Mouse (Mus musculus): ENCODE data around the gene Styx.

- no peak for TF ChIP-seq POLR2A (IDR thresholded peaks at IDR 0.05; ENCODE audit: borderline replicate concordance, insufficient read depth, low read length)
- TF ChIP-seq CTCF (IDR thresholded peaks at IDR 0.05; ENCODE audit: borderline replicate concordance, insufficient read depth, low read depth, low read length) = no peak
These were observed 101.3 kb downstream of the Styx start for GRCm38 (mm10) chr14:45452148-45452547.

All from cerebellum, adult 2 months (tissue).